Mouse (Mus musculus) lung, postnatal 0 days (tissue): ENCODE data around the gene Raly. TPM values are rescaled to one million over a fixed set of nuclear protein-coding genes. Genes with fewer than 3 reads are reported as not detected.
A peak's percentile ranks its signal among the peaks of the same experiment; 100 is the strongest.

Source experiments
- ATAC-seq: fragments of 200-750 bp; cut with Nextera tagmentation; 2 replicates; pipeline ENCODE4 v1.8.0; 2017; ENCODE audit warnings: moderate library complexity
- DNase-seq: peaks from one replicate; pipeline ENCODE4 v3.0.0-alpha.2; 2016; ENCODE audit warnings: low spot score
- H3K27ac ChIP-seq: fragments of 300-500 bp; sonication (generic); 2 replicates; pipeline ENCODE4 v1.5.1; 2014; ENCODE audit warnings: antibody characterized with exemption, mild to moderate bottlenecking, low read length, mixed read lengths
- H3K27me3 ChIP-seq: fragments of 300-500 bp; sonication (generic); replicated peaks from 2 replicates; pipeline ENCODE4 v1.6.1; 2014; ENCODE audit warnings: low read length, mixed read lengths; ENCODE audit not compliant: insufficient read depth
- H3K36me3 ChIP-seq: fragments of 300-500 bp; sonication (generic); 2 replicates; pipeline ENCODE4 v1.6.1; 2014; ENCODE audit warnings: low read length, mixed read lengths; ENCODE audit not compliant: insufficient read depth
- H3K4me1 ChIP-seq: fragments of 300-500 bp; sonication (generic); 2 replicates; pipeline ENCODE4 v1.6.1; 2014; ENCODE audit warnings: antibody characterized with exemption, low read depth, low read length, mixed read lengths; ENCODE audit not compliant: insufficient read depth
- H3K4me2 ChIP-seq: fragments of 300-500 bp; sonication (generic); replicated peaks from 2 replicates; pipeline ENCODE4 v1.6.1; 2014; ENCODE audit warnings: low read depth, mild to moderate bottlenecking, low read length, moderate library complexity, mixed read lengths
- H3K4me3 ChIP-seq: fragments of 300-500 bp; sonication (generic); 2 replicates; pipeline ENCODE4 v1.5.1; 2014; ENCODE audit warnings: low read depth, low read length
- H3K9ac ChIP-seq: fragments of 300-500 bp; sonication (generic); replicated peaks from 2 replicates; pipeline ENCODE4 v1.6.1; 2014; ENCODE audit warnings: low read depth, mild to moderate bottlenecking
- H3K9me3 ChIP-seq: fragments of 300-500 bp; sonication (generic); 2 replicates; pipeline ENCODE4 v1.6.1; 2016; ENCODE audit warnings: low read length, mixed read lengths
- CTCF ChIP-seq: IDR thresholded peaks from 2 replicates; pipeline ENCODE4 v1.5.1; 2016; ENCODE audit warnings: antibody characterized with exemption, mild to moderate bottlenecking
- EP300 ChIP-seq: IDR thresholded peaks from 2 replicates; pipeline ENCODE4 v1.6.1; 2016; ENCODE audit warnings: antibody characterized with exemption, mild to moderate bottlenecking, control low read depth
- WGBS: fragments of 180-500 bp; shearing (Covaris S2); extraction: QIAGEN DNeasy Blood & Tissue Kit; methylation state at CpG from one replicate; pipeline ENCODE4 v1.1.7; 2014; 5-methylcytosine and 5-hydroxymethylcytosine counted together
- polyA plus RNA-seq: library from polyadenylated mRNA; unstranded; fragments of >200 nt; fragmentation: Nextera tagmentation; extraction: Ambion mirVana; gene quantifications from 2 replicates; pipeline ENCODE4 v1.2.1, GENCODE M21; 2015

Gene Raly
- polyA plus RNA-seq = 23.7 and 26.3 TPM in 2 replicates

DNA sequence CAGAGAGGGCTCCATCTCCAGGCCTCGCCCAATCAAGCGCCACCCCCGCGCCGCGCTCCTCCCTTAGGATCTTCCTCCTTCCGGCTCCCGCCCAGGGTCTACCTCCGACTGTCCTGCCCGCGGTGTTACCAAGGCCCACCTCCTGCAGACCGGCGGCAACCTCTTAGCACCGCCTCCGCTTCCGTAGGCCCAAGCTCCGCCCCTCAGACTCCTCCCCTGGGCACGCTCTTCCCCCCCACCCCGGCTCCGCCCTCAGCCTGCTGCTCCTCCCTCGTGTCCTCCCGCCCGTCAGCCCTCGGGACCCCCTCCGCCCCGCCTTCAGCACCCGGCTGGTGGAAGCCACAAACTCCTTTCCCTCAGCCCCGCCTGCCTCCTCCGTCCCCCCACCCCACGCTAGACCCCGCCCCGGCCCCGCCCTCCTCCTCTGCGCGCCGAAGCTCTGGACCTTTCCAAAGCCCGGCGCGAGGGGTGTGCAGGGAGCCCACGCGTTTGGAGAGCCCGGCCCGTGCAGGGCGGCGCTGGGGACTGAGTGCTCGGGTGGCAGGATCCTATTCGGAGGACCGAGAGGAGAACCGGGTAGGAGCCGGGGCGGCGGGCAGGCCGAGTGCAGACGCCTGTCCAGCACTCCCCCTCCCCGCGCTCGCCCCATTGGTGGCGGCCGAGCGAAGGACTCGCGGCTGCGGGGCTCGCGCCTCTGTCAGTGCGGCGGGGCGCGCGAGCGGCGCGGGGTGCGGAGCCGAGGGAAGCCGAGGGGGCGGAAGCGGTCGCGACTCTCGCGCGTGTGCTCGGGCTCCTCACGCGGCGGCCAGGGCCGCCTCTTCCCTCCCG is at the start of gene Raly, which contains the start of gene a:
Gene Raly, plus strand, starts transcription at position 441 of the 828 bp plus-strand sequence.
Gene a, plus strand, starts transcription at position 747 of the 828 bp plus-strand sequence.
- peaks cover 13% of the 10 kb centered on the region; the same call in 1 of the 2 replicates for H3K4me1 ChIP-seq
- peak within 1 kb of the TSS; percentile 94 for H3K4me2 ChIP-seq
- TF ChIP-seq EP300 (no peak), CTCF (peak; percentile 31; the same call in 1 of the 2 replicates)
- no peaks in the 10 kb centered on the region for H3K27me3 ChIP-seq
- WGBS = under 1% methylated on average over 63 of the region's 89 CpGs
- peak within 1 kb of the TSS; percentile 98 for H3K4me3 ChIP-seq
- H3K9me3 ChIP-seq = no peaks in the 10 kb centered on the region
- peak within 1 kb of the TSS; percentile 97 for H3K9ac ChIP-seq
- no peaks in the 10 kb centered on the region for H3K36me3 ChIP-seq
- DNase-seq = peak; percentile 100
- peak within 1 kb of the TSS; percentile 98 for H3K27ac ChIP-seq
- ATAC-seq = peak; percentile 95

GRCm38 (mm10) chr2:154742911-154743819 is 47.7 kb upstream of the Raly start:
- no peak for ATAC-seq
- Histone ChIP-seq H3K36me3 (no peaks in the 10 kb centered on the region), H3K9me3 (no peaks in the 10 kb centered on the region), H3K4me2 (no peak overlapping the region), H3K9ac (no peak overlapping the region), H3K4me3 (no peak overlapping the region), H3K27me3 (no peaks in the 10 kb centered on the region), H3K4me1 (no peaks in the 10 kb centered on the region), H3K27ac (no peak overlapping the region)
- no peak for DNase-seq
- no peak for TF ChIP-seq CTCF
- no peak for TF ChIP-seq EP300
- WGBS = 71% methylated on average over 10 of the region's 10 CpGs

DNA sequence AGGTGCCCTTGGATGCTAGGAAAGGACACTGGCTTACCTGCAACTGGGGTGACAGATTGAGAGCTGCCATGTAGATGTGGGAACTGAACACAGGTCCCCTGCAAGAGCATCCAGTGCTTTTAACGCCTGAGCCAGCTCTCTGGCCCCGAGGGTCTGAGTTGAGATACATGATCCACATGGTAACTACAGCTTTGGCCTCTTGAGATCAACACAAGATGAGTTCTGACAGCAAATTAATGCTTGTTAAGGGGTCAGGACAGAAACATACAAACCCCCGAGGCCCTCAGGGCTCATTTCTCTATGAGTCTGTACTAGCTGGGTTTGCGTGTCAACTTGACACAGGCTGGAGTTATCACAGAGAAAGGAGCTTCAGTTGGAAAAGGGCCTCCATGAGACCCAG is 47.0 kb upstream of the Raly start:
- no peak for DNase-seq
- Histone ChIP-seq H3K27me3 (no peaks in the 10 kb centered on the region), H3K27ac (no peak overlapping the region), H3K4me2 (no peak overlapping the region), H3K36me3 (no peaks in the 10 kb centered on the region), H3K9me3 (no peaks in the 10 kb centered on the region), H3K4me3 (no peak overlapping the region), H3K4me1 (no peaks in the 10 kb centered on the region), H3K9ac (no peak overlapping the region)
- no peak for ATAC-seq
- TF ChIP-seq EP300 = no peak
- TF ChIP-seq CTCF = no peak
- 74% methylated on average over 4 of the region's 4 CpGs for WGBS

- Histone ChIP-seq H3K9me3 (no peaks in the 10 kb centered on the region), H3K36me3 (no peaks in the 10 kb centered on the region), H3K27me3 (no peaks in the 10 kb centered on the region), H3K4me2 (no peak overlapping the region), H3K4me3 (no peak overlapping the region), H3K4me1 (peaks cover 3% of the 10 kb centered on the region; the same call in 1 of the 2 replicates), H3K27ac (no peak overlapping the region), H3K9ac (no peak overlapping the region)
- DNase-seq (no peak), ATAC-seq (no peak)
- TF ChIP-seq CTCF = peak; percentile 41; the same call in 1 of the 2 replicates
- no peak for TF ChIP-seq EP300
- 87% methylated on average over 2 of the region's 2 CpGs for WGBS
Measured at GRCm38 (mm10) chr2:154748383-154748782, 42.5 kb upstream of the Raly start.

- Histone ChIP-seq H3K27ac (no peak overlapping the region), H3K27me3 (no peaks in the 10 kb centered on the region), H3K9ac (no peak overlapping the region), H3K4me1 (peaks cover 3% of the 10 kb centered on the region; the same call in 1 of the 2 replicates), H3K36me3 (no peaks in the 10 kb centered on the region), H3K4me2 (no peak overlapping the region), H3K9me3 (no peaks in the 10 kb centered on the region), H3K4me3 (no peak overlapping the region)
- DNase-seq (peak; percentile 23), ATAC-seq (peak; percentile 40; the same call in 1 of the 2 replicates)
- 58% methylated on average over 23 of the region's 23 CpGs for WGBS
- TF ChIP-seq CTCF (no peak), EP300 (no peak)
Measured at GRCm38 (mm10) chr2:154749046-154750036, 41.6 kb upstream of the Raly start.
